Mouse (Mus musculus) Patski (cell line): ENCODE data around the gene Tsen54. TPM values are rescaled to one million over a fixed set of nuclear protein-coding genes. Genes with fewer than 3 reads are reported as not detected.

ENCODE experiments used
- ATAC-seq: fragments of 100-300 bp; one replicate; pipeline ENCODE4 v1.8.0; 2021
- CTCF ChIA-PET: fragments of 350-600 bp; sonication (Branson Sonifier 250); formaldehyde crosslinking; loops from one replicate; lab custom pipeline; 2022; ENCODE audit warnings: inconsistent platforms; lab: Charles Lee
- POLR2A ChIA-PET: fragments of 350-600 bp; sonication (Branson Sonifier 250); formaldehyde crosslinking; loops from one replicate; lab custom pipeline; 2022; ENCODE audit warnings: antibody characterized with exemption, inconsistent platforms; lab: Charles Lee
- DNase-seq: peaks from one replicate; pipeline ENCODE4 v3.0.0-alpha.2; 2011; ENCODE audit warnings: low read depth, low spot score
- H3K27me3 ChIP-seq: fragments of 371-371 bp; one replicate; pipeline ENCODE4 v1.5.1; 2021
- CTCF ChIP-seq: fragments of 100-300 bp; IDR thresholded peaks from one replicate; pipeline ENCODE4 v1.5.1; 2021
- in situ Hi-C: fragments of 300-500 bp; cut with MboI; formaldehyde crosslinking; loops from 3 replicates; pipeline ENCODE4 v1.11.1; 2018; ENCODE audit warnings: low pct_unique_long_range_greater_than_20kb, mixed read lengths
- polyA plus RNA-seq: library from polyadenylated mRNA; unstranded; gene quantifications from one replicate; pipeline ENCODE4 v1.2.3, GENCODE M21; 2021

Tsen54 gene
- polyA plus RNA-seq, 1 experiment from 2014 or later = 52.3 TPM

- ATAC-seq (no peak), DNase-seq (no peak)
- POLR2A ChIA-PET = interaction anchor here (0.7 to 1.4 kb wide), 2 partner anchors 12 to 15 kb away, joined by 3 to 5 read pairs; no protein-coding TSS in a partner anchor
- no peaks in the 10 kb centered on the region for H3K27me3 ChIP-seq
- TF ChIP-seq CTCF = no peak
- in situ Hi-C loops = no loop called here
- CTCF ChIA-PET = interaction anchor here (0.9 to 9.1 kb wide), 3 partner anchors 12 to 105 kb away, joined by 3 to 46 read pairs (median 3); no protein-coding TSS in a partner anchor
These were observed 13.1 kb downstream of the Tsen54 start for GRCm38 (mm10) chr11:115827624-115828023.

GRCm38 (mm10) chr11:115829036-115829435 lies 14.5 kb downstream of the Tsen54 start:
- ChIA-PET POLR2A (interaction anchor here (0.6 to 2.3 kb wide), 3 partner anchors 9 to 146 kb away, joined by 3 to 16 read pairs (median 4); partner anchors contain the start of gene Itgb4), CTCF (interaction anchor here (1.5 to 9.1 kb wide), 3 partner anchors 12 to 13 kb away, joined by 3 to 46 read pairs (median 5); no protein-coding TSS in a partner anchor)
- no peak for TF ChIP-seq CTCF
- no peaks in the 10 kb centered on the region for H3K27me3 ChIP-seq
- DNase-seq = no peak
- no peak for ATAC-seq
- in situ Hi-C loops = no loop called here

GRCm38 (mm10) chr11:115830550-115831325 lies 16.2 kb downstream of the Tsen54 start:
- no peaks in the 10 kb centered on the region for H3K27me3 ChIP-seq
- CTCF ChIA-PET = interaction anchor here (1.1 to 9.1 kb wide), 3 partner anchors 11 to 29 kb away, joined by 3 to 46 read pairs (median 7); no protein-coding TSS in a partner anchor
- ATAC-seq = peak; percentile 54
- in situ Hi-C loops = no loop called here
- TF ChIP-seq CTCF = no peak
- POLR2A ChIA-PET = interaction anchor here (1.5 to 2.3 kb wide), 2 partner anchors 9 to 12 kb away, joined by 6 to 16 read pairs; no protein-coding TSS in a partner anchor
- DNase-seq = no peak

- ChIA-PET POLR2A (interaction anchor here (3.2 kb wide), 1 partner anchor 11 kb away, joined by 27 read pairs; no protein-coding TSS in a partner anchor), CTCF (interaction anchor here (1.3 to 9.1 kb wide), 4 partner anchors 11 to 49 kb away, joined by 3 to 46 read pairs (median 8); no protein-coding TSS in a partner anchor)
- in situ Hi-C loops = no loop called here
- DNase-seq = no peak
- ATAC-seq = no peak
- TF ChIP-seq CTCF = no peak
- no peaks in the 10 kb centered on the region for H3K27me3 ChIP-seq
These were observed 17.0 kb downstream of the Tsen54 start for GRCm38 (mm10) chr11:115831518-115831917.

GRCm38 (mm10) chr11:115832064-115832463 lies 17.5 kb downstream of the Tsen54 start:
- ChIA-PET CTCF (interaction anchor here (1.3 to 9.1 kb wide), 4 partner anchors 10 to 48 kb away, joined by 3 to 46 read pairs (median 8); no protein-coding TSS in a partner anchor), POLR2A (interaction anchor here (3.2 kb wide), 1 partner anchor 11 kb away, joined by 27 read pairs; no protein-coding TSS in a partner anchor)
- ATAC-seq (no peak), DNase-seq (no peak)
- no peaks in the 10 kb centered on the region for H3K27me3 ChIP-seq
- no peak for TF ChIP-seq CTCF
- in situ Hi-C loops = no loop called here

- POLR2A ChIA-PET = interaction anchor here (3.2 kb wide), 1 partner anchor 10 kb away, joined by 27 read pairs; no protein-coding TSS in a partner anchor
- no peak for ATAC-seq
- no peaks in the 10 kb centered on the region for H3K27me3 ChIP-seq
- in situ Hi-C loops = no loop called here
- CTCF ChIA-PET = interaction anchor here (1.3 to 9.1 kb wide), 4 partner anchors 10 to 48 kb away, joined by 3 to 46 read pairs (median 8); no protein-coding TSS in a partner anchor
- no peak for DNase-seq
- no peak for TF ChIP-seq CTCF
These were observed 18.0 kb downstream of the Tsen54 start for GRCm38 (mm10) chr11:115832523-115832922.

GRCm38 (mm10) chr11:115833021-115833513 lies 18.5 kb downstream of the Tsen54 start:
- in situ Hi-C loops = no loop called here
- ChIA-PET CTCF (interaction anchor here (1.8 to 9.1 kb wide), 3 partner anchors 9 to 27 kb away, joined by 7 to 46 read pairs (median 8); no protein-coding TSS in a partner anchor), POLR2A (interaction anchor here (3.2 kb wide), 1 partner anchor 10 kb away, joined by 27 read pairs; no protein-coding TSS in a partner anchor)
- DNase-seq (no peak), ATAC-seq (no peak)
- TF ChIP-seq CTCF = no peak
- H3K27me3 ChIP-seq = no peaks in the 10 kb centered on the region

GRCm38 (mm10) chr11:115834033-115834432 lies 19.5 kb downstream of the Tsen54 start:
- no peak for DNase-seq
- in situ Hi-C loops = no loop called here
- no peak for TF ChIP-seq CTCF
- POLR2A ChIA-PET = interaction anchor here (0.5 to 3.2 kb wide), 6 partner anchors 9 to 206 kb away, joined by 3 to 27 read pairs (median 4); partner anchors contain the start of gene Slc25a19
- no peaks in the 10 kb centered on the region for H3K27me3 ChIP-seq
- no peak for ATAC-seq
- CTCF ChIA-PET = interaction anchor here (9.1 kb wide), 1 partner anchor 8 kb away, joined by 46 read pairs; no protein-coding TSS in a partner anchor

- no peak for TF ChIP-seq CTCF
- CTCF ChIA-PET = no interaction called here
- ATAC-seq (no peak), DNase-seq (no peak)
- POLR2A ChIA-PET = interaction anchor here (1.1 kb wide), 1 partner anchor 21 kb away, joined by 4 read pairs; no protein-coding TSS in a partner anchor
- in situ Hi-C loops = no loop called here
- no peaks in the 10 kb centered on the region for H3K27me3 ChIP-seq
These were observed 22.3 kb downstream of the Tsen54 start for GRCm38 (mm10) chr11:115836656-115837395.
